Mouse (Mus musculus) gastrocnemius, adult 18-20 months (tissue): ENCODE results near the gene Rad52. TPM values are rescaled to one million over a fixed set of nuclear protein-coding genes. Genes with fewer than 3 reads are reported as not detected.

ENCODE experiments used
- total RNA-seq, 2 experiments: library from RNA; stranded (reverse); gene quantifications; 2 replicates each; pipeline ENCODE4 v1.2.3; 2021

Rad52 gene
- total RNA-seq, 2 experiments from 2014 or later = 12.4 to 14.7 TPM

Other genes starting within 250 kb of the Rad52 start
- gene Erc1, start 54.5 kb upstream of the Rad52 start, total RNA-seq = 10 to 100 TPM; 26.1 to 31.7 TPM
- gene Wnk1, start 136.0 kb downstream of the Rad52 start, total RNA-seq = 100 to 1,000 TPM; 301 to 376 TPM
- not detected for gene Ninj2, start 190.7 kb downstream of the Rad52 start, total RNA-seq